Mouse (Mus musculus): Measurements from ENCODE around the gene Grid2.

Gene Grid2

DNA sequence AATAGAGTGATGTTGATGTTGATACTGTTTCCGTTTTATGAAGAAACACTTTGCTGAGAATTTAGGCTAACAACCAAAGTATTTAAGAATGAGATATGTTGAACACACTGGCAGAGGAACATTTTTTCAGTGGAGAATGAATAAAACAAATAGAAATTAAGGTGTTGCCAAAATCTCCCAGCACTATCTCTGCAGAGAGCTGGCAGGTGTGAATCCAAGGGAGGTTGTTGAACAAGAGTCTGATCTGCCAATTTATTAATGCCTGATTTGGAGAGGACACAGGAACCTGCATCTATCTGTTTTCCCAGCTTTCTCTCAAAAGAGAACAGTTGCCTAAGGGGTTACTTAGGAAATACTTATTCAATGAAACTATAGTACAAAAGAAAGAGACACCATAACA, 822.2 kb downstream of the Grid2 start:
- no peak for DNase-seq

DNA sequence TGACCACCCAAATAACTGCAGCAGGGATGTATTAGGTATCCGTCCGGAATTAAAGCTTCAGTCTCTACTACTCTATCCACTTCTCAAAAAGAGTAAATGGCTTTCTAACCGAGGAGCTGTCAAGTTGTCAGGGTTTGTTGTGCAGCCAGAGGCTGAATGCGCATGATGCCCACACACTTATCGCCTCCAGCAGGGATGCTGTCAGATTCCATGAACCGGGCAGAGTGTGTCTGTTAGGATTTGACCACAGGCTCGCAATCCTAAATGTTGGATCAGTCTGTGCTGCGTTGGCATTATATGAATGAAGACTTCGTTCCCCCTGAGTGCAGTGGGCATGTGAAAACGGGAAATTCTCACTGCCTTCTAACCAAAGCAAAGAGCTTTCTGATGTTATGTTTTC, 843.0 kb downstream of the Grid2 start:
- no peak for DNase-seq

DNA sequence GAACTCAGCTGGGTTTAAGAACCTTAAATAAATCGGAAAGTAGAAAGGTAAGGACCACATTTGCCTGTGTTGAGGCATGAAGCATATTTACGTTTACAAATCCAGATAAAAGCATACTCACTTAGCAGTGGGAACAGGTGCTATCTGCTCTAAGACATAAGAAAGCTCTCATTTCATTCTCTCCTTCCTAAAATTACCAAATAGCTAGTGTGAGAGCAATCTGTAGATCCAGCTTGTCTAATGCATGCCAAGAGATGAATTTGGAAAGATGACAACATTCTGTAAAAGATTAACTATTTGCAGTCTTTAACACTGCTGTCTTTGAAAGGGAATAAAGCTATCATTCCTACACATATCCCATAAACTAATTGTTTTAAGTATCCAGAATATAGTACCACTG, 858.9 kb downstream of the Grid2 start:
- no peak for DNase-seq

DNA sequence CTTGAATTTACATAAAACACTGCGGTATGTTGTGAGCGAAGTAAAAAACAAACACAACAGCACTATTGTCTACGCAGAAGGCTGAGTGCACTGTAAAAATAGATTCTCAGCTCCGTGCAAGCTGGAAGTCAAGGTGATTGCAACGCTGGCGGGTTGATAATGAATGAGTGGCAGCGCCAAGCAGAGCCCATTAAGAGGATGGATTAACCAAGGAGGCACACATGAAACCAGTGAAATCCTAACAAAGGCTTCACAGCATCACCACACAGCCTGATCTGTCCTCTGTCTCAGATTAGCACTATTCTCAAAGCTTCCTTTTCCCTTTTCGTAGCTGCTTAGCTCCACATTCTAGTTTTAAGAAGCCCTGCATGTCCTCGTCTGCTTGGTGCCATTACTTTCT, 880.6 kb downstream of the Grid2 start:
- DNase-seq, result no peak

DNA sequence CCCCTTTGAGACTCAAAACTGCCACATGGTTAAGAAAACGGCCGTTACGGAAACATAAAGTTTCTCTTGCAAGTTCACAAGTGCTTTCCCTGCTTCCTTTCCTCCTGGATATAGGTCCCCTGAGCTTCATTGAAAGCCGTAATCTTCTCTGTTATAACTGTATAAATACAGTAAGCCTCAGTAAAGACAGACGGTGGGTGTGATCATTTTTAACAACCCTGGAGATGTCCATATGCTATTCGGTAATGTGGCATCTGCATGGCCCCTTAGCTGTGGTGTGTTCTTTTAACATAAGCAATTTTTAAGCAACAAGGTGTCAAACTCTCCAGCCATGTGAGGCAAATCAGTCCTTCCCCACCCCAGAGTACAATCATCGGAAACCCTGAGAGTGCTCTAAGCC, 892.9 kb downstream of the Grid2 start:
- DNase-seq, result no peak

DNA sequence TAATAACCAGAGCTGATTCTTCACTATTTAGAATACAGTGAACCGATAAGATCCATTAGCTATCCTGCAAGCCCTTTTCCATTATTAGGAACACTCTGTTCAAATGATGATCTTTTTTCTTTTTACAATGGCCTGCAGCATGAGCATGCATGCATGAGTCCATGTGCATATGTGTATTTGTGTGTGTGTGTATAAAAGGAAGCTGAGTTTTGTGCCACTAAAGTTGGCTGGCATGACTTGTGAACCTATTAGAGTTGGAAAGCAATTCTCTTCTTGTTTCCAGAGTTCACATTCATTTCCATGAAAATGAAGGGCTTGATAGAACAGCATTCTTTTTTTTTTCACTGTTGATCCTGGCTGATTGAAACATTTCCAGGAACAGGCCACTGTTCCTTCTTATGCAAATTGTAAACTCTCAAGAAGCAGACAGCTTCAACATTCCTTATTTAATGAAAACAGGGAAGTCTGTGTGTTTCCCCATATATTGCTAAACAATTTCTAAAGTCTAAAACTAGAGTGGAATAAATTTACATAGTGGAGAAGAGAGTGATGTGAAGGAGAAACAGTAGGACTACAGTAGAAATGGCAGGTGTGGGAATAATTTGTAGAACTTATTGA, 919.4 kb downstream of the Grid2 start:
- no peak for DNase-seq

DNA sequence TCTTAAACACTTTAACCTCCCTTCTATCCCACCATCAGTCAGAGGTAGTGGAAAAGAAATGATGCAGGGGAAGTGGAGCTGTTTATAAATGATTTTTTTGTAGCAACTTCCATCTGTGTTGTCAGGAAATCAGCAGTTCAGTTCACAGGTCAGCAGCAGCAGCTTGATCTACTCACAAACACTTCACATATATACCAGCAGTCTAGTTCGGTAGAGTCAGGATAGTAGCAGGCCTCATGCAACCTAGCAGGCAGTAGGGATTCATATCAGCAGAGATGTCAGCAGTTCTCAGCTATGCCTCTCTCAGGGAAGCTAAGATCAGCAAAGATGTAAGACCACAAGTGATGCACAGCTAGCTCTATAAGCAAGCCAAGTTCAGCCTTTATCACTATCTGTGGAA, 938.0 kb downstream of the Grid2 start:
- DNase-seq, result no peak

DNA sequence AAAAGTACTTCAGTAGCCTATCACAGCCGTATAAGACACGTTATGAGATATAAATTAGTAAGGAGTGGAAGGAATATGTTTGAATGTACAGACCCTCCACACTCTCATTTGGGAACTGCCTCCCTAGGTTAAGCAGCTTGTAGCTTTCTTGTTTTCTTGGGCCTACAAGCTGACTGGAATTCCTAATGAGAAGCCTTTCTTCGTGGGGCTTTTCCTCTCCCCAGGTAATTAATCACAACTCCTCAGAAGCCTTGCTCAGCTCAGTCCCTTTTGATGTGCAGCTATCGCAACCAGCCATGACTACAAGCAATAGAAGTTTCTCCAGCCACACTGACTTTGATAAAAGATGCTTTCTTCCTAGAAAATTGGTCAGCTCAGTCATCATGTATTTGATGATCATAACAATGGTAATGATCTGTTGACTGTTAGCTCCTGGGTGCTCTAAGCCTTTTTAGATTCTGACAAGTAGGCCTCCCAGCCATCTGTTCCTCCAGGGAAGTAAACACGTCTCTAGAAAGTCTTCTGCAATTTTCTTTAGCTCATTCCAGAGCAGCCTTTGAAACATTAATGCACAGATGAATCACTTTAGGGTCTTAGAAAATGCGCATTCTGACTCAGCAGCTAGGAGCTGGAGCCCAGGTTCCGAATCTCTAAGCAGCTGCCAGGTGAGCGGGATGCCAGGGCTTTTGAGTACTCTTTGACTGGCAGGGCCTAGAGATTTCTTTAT, 946.9 kb downstream of the Grid2 start:
- no peak for DNase-seq

DNA sequence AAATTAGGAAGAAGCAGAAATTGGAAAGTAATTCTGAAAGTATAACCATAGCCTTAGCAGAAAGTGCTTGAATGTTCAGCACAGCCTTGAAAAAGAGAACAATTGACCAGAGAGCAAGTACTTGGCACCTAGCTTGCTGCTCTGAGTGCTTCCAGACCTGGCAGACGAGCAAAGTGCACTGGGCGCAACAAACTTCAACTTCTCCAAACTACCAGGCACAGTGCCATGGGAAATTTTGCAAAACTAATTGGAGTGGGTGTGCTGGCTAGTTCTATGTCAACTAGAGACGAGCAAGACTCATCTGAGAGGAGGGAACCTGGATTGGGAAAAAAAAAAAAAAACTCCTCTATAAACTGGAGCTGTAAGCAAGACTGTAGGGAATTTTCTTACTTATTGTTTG, 980.7 kb downstream of the Grid2 start:
- DNase-seq, result no peak

DNA sequence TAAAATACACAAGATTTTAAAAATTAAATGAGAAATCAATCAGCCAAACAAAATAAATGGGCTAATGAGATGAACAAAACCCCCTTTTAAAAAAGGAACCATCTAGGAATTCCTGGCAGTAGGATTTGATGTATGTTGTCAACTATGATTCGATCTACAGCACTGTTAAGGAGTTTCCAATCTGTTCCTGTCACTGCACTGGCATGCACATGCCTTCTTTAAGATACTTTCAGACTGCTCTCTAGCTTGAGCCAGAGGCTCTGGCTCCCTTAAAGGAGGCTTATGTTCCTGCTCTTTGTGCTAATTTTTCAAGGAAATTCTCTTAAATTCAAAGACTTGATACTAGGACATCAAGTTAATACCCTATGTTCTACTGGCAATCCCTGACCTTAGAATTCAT, 984.9 kb downstream of the Grid2 start:
- DNase-seq, result no peak

DNA sequence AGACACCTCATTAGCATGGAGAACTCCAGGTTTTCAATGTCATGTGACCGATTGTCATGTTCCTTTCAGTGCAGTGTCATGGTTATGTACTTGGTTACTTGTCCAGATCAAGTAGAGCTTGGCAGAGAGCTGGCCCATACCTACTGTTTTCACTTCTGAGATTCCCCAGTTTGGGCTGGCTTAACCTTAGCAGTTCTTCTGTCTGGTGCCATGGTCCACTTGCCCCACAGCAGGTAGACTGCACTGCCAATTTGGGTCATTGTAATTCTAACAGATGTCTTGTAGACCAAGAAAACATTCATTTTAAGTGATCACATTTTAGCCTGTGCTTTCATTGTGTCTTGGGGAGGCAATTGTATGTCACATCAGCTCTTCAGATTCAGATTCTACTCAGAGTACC, 990.3 kb downstream of the Grid2 start:
- no peak for DNase-seq

DNA sequence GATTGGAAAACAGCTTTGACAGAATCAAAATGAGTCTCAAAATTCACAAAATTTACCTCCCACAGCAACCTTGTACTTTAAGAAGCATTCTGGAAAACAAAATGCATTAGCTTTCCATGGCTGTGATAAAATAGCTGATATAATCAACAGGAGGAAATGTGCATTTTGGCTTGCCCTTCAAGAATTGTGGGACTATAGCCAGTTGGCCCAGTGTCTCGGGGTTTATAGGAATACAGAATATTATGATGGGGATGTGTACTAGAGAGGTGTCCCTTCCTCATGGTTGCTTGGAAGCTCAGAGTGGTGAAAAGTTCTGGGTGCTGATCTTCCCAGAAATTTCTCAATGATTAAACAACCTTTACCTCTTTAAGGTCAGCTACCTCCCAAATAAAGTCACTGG, 995.4 kb downstream of the Grid2 start:
- DNase-seq, result no peak

DNA sequence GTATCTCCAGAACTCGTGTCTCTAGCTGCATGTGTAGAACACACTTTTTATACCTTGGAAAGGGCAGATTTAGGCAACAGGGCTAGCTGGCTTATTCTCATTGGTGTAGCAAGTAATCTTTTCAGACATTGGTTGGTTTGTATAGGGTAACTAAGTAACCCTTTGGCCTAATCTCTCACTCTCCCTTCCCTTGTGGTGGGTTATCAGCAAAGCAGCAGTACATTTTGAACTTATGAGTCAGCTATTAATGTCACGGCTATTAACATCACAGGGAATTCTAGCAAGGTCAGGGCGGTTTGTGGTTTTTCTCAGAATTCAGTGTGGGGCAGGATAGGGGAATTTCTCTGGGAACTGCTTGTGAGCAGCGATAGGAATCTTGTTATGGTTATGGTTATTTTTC, 1007.8 kb downstream of the Grid2 start:
- DNase-seq, result no peak

DNA sequence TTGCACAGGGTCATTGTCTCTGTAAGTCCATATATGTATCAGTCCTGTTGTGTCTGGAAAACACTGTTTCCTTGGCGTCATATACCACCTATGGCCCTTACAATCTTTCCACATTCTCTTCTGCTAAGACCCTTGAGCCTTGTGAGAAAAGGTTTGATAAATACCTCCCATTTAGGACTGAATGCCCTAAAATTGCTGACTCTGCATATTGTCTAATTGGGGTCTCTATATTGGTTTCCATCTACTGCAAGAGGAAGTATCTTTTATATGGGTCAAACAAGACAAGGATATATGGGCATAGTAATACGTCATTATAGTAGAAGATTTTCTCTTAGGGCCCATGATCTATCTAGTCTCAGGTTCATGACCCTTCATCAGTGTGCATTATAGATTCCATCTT, 1008.5 kb downstream of the Grid2 start:
- DNase-seq, result no peak

DNA sequence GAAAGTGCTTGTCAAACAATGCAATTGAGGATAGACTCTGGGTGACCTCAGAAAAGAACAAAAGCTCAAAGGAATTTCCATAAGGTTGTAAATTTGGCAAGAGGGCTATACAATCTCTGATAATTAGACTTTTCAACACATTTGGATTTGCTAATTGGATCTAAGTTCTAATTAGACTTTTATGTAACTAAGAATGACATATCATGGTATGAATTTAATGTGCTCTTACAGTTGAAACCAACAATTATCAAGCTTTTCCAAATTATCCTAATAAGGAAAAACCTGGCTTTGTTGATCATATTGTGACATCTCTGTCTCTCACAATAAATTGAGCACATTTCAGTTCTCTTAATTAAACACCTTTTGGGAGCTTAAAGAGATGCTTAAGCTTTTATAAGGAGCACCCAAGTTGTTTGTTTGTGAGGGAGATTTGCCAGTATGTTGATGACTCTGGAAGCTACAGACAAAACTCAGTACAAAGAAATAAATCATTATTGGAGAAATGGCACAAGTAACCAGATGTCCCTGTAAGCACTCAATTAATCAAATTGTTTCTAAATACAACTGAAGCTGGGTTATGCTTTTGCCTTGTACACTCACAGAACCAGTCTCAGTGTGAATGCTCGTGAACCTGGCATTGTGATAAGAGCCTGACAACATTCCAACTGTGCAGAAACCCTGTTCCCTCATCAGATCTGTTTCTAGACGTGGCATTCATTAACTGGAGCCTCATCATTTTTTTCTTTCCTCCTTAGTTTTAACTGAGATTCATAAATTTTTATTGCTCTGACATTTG, 1018.8 kb downstream of the Grid2 start:
- no peak for DNase-seq

DNA sequence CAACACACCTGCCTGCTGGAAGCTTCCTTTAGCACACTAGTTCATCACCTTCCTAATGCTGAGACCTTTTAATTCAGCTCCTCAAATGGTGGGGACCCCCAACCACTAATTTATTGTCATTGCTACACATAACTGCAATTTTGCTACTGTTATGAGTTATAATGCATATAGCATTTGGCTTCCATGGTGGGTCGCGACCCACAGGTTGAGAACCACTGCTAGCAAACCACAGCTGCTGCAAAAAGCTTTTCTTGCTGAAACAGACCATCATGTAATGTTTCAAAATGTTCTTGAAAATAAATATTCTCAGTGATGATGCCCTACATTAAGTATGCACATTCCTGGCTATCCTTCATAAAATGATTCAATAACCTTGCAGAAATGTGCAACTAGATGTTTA, 1024.3 kb downstream of the Grid2 start:
- no peak for DNase-seq

DNA sequence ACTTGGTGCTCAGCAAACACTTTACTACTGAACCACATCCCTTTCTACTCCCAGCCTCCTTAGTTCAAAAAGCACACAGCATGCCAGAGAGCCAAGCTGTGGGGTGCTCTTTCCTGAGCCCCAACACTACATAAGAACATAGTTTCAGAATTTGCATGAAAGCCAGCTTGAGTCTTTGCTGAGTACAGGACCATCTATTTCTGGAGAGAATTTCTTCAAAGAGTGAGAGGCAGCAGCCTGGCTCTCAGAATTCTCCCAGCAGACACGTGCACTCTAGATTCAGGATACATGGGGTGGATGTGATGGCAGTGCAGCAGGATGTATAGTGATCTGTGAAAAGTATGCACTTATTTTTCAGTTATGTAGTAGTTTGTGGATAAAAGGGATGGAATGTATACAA, 1038.1 kb downstream of the Grid2 start:
- no peak for DNase-seq

DNA sequence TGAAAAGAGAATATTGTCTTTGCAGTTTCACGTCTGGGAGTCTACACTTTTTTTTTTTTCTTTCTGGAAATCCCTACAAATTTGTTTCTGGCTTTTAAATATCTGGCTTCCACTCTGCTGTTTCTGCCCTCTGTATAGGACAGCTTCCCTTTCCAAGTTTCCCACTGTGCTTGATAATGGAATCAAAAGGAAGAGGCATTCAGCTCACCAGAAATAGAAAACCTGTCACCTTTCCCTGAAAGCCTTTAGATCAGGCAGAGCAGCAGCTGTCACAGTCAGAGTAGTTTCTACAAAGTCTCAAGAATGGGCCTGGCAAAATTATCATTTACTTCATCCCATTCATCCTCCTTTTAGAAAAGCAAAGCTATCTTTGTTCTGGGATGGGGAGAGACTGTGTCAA, 1042.0 kb downstream of the Grid2 start:
- no peak for DNase-seq

DNA sequence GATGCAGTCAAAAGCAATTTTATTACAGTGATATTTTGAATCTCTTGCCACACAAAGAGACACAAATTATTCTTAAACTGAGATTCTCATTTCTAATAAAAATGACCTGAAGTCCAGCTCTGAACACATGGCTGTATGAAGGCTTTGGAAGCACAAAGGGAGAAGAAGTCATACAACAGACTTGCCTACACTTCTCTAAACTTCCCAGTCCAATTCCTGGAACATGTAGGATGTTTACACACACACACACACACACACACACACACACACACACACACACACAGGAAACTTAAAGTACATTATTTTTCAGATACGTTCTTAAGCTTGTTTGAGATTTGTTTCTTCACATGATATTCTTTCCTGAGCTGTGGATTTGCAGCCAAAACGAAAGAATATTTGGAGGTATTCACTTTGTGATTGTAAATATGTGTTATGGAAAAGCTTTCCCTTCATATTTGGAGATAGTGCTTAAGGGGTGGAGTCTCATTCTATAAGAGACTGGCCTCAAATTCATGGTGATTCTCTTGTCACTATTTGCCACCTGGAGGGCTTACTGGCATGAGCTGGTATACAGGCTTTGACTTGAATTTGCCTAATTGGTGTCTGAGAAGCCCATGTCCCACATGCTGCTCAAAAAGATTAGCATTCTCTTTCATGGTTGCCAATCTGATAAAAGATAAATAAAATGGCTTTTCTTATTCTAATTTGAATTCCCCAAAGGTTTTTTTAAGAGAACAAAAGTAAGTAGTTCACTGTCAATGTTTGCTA, 1049.2 kb downstream of the Grid2 start:
- DNase-seq, result no peak

DNA sequence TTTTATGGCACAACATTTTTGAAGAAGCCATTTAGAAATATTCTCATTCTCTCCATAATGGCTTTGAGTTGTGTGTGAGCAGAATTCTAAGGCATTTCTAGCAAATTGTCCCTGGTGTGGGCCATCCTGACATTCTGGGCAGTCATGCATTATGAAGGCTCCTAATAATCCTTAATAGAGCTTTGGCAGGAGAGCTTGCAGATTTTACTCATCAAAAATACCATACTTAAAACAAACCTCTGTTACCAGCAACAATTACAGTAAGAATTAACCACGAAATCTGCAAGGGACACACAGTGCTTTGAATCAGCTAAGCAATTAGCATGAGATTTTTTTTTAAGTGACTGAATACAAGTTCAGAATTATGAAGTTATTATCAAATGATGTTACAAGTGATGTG, 1053.0 kb downstream of the Grid2 start:
- DNase-seq, result no peak

DNA sequence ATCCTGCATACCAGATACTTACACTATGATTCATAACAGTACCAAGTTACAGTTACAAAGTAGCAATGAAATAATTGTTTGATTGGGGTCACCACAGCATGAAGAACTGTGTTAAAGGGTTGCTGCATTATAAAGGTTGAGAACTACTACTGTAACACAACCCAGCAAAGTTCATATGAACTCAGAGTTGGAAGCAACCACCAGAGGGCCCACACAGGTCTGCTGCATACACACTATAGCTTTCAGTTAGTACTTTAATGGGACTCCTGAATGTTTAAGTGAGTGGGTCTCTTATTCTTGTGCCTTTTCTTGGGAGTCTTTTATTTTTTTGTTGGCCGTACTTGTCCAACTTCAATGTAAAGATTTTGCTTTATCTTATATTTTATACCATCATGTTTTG, 1057.5 kb downstream of the Grid2 start:
- no peak for DNase-seq

DNA sequence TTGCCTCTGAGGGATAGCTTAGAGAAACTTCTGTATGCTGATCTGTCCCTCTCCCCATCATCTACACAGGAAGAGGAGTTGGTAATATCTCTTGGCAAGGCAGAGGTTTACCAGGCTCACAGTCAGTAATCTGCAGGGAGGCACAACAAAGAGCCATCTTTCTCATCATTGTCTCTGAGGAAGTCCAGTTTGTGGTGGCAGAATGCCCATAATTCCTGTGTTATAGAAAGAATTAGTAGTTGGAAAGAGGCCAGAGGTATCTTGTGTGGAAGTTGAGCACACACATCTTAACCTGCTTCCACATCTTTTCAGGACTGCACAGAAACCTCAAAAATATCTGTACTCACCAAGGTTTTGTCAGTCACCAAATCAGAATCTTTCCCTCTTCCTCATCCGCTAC, 1071.3 kb downstream of the Grid2 start:
- no peak for DNase-seq

DNA sequence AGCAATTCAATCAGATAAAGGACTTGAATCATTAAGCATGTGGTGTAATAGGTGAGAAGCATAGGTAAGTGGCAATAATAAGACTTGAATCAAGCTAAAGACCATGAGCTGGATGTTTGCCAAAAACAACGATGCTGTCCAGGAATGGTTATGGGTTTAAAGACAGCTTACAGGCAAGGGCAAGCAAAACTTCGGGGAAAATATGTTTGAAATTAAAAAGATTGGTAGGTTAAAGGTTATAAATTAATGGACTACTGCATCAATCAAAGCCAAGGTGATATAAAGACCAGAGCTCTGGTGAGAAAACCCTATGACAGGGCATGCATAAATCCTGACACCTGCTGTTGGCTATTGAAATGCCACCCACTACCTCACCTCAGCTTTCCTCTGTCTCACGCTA, 1072.2 kb downstream of the Grid2 start:
- DNase-seq, result no peak
